Mouse (Mus musculus) adrenal gland, adult 2 months (tissue): ENCODE measurements around the gene Ryr2. TPM values are rescaled to one million over a fixed set of nuclear protein-coding genes. Genes with fewer than 3 reads are reported as not detected.
"Not testable (repeated sequence)": the region's sequence is repeated elsewhere in the genome, so short reads cannot be mapped to it uniquely, and the experiment has no call there.

ENCODE experiments used
- DNase-seq: peaks from one replicate; pipeline ENCODE4 v3.0.0; 2021
- polyA plus RNA-seq: library from polyadenylated mRNA; depleted of rRNA; stranded (reverse); fragments of >200 nt; gene quantifications from 2 replicates; pipeline ENCODE4 v1.2.3, GENCODE M21; 2012
- total RNA-seq, 2 experiments: library from RNA; stranded (reverse); gene quantifications; 2 replicates each; pipeline ENCODE4 v1.2.3; 2021

Gene Ryr2
- total and polyA plus RNA-seq, 3 experiments: 0.37 to 14.7 (median 13.9) TPM

DNA sequence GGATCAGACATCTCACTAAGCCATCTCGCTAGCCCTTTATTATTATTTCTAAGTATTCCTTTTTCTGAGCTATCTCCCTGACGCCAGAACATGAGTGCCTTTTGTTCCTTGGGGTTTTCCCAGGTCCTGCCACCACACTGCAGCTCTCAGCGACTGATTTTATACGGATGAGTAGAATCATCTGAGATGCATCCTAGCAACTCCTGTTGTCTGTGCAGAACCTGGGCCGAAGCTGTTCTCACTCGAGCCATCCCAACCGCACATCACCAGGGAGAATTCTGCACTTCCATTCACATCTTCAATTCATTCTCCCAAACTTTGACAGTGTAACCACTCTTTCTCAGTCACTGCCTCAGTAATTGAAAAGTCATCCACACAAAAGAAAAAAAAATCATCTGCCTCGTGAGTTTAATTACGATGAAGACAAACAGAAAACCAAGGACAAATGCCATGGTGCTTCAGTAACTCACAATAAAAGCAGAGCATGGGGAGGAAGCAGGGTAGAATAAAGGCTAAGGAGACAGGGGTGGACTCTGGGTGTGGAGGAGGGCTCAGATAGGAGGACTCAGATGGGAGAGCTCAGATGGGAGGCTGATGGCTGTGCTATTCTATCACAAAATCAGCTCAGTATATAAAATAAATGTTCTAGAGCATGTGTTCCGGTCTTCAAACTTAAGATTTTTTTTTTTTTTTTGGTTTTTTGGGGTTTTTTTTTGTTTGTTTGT is 226.1 kb downstream of the Ryr2 start:
- no peak for DNase-seq

- DNase-seq: no peak
Observed at GRCm38 (mm10) chr13:11879037-11879436, 227.7 kb downstream of the Ryr2 start.

- DNase-seq: peak; percentile 4
Observed at GRCm38 (mm10) chr13:11874852-11875251, 231.9 kb downstream of the Ryr2 start.

DNA sequence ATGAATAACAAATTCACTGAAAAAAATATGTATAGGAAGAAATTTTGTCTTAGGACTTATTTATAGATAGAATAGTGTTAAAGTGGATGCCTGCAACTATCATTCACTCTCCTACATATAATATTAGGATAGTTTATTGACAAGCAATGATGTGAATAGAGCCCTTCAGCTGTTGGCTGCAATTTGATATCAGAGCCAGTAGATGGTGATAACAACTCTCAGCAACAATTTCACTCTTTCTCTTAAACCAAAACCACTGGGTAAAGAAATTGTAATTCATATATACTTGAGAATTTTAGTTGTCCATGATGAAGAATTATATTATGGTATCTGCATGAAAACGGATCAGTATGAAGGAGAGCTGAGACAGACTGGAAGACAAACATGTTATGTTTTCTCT is 236.8 kb downstream of the Ryr2 start:
- no peak for DNase-seq

DNA sequence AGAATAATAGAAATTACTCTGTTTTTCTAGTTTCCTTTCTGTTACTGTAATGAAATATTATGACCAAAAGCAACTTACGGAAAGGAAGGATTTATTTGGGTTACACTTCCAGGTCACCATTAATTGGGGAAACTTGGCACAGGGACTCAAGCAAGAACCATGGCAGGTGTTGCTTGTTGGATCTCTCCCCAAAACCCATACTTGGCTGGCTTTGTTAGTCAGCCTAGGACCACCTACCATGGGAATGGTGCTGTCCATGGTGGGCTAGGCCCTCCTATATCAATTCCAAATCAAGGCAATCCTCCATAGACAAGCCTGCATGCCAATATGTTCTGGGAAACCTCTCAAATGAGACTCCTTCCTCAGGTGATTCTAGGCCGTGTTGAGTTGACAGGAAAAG is 237.3 kb downstream of the Ryr2 start:
- no peak for DNase-seq

GRCm38 (mm10) chr13:11868979-11869378 is 237.8 kb downstream of the Ryr2 start:
- DNase-seq: no peak

DNA sequence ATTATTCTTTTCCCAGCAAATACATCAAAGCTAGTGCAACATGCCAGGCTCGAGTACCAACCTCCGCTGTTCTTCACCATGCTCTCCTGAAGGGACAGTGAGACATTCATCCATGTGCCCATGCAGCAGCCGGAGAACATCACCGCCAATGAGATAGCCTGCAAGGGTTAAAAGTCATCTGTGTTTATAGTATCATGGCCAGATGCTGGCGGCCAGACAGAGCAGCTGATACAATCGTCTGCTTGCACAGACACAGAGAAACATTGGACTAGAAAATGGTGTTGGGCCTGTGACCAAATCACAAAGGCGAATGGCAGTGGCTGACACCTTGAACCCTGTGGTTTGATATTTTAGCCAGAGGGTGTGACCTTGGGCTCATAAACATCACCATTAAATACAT is 238.7 kb downstream of the Ryr2 start:
- DNase-seq: no peak

DNA sequence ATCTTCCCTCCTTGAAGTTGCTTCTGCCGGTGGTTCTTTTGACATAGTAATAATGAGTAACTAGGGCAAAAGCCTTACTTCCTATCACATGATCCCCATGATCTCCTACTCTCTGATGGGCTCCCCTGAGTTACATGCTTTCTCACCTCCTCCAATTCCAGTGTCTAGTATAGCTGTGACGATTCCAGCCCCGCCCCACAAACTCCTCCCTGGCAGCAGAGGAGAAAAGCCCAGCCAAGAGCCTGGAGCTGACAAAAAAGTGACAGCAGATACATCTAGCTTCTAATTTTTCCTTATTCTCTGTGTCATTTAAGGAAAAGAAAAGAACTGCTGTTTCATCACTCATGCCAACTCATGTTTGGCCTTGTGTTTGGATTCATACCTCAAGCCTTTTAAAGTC is 241.5 kb downstream of the Ryr2 start:
- DNase-seq: peak; percentile 26

GRCm38 (mm10) chr13:11851691-11852090 is 255.1 kb downstream of the Ryr2 start:
- DNase-seq: no peak

- DNase-seq: no peak
Observed at GRCm38 (mm10) chr13:11843889-11844288, 262.9 kb downstream of the Ryr2 start.

- no peak for DNase-seq
Observed at GRCm38 (mm10) chr13:11837870-11838269, 268.9 kb downstream of the Ryr2 start.

- DNase-seq: no peak
Observed at GRCm38 (mm10) chr13:11837152-11837551, 269.6 kb downstream of the Ryr2 start.

DNA sequence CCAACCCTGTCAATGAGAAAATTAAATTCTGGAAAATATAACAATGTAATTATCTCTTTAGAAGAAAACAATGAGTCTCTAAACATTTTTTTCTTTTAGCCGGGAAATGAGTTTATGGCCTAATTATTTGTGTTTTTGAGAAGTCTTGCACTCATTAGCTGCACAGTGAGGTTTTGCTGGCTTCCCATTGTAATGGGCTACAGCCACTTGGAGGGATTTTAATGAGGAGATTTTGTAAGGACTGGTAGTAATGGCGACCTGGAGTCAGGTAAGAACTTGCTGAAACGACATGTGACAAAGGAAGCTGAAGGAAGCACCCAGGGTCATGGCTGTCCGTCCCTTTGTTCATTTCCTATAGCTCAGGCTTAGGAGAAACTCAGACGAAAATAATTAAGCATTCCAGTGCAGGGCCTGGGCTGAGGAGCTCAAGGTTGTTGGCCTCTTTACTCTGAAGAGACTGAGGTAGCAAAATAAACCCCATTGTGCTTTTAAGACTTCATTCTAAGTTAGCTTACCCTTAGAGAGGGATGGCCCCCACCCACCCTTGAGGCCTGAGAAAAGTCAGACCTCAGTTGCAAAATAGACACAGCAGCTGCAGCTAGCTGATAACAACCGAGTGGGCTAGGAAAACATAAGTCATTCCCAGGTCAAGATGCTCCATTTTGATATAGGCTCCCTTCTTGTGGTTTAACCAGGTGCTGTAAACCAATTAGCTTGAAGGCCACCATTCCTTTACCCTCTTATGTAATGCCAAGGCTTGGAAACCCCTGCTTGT is 270.3 kb downstream of the Ryr2 start:
- DNase-seq: no peak

GRCm38 (mm10) chr13:11831210-11831609 is 275.5 kb downstream of the Ryr2 start:
- no peak for DNase-seq

DNA sequence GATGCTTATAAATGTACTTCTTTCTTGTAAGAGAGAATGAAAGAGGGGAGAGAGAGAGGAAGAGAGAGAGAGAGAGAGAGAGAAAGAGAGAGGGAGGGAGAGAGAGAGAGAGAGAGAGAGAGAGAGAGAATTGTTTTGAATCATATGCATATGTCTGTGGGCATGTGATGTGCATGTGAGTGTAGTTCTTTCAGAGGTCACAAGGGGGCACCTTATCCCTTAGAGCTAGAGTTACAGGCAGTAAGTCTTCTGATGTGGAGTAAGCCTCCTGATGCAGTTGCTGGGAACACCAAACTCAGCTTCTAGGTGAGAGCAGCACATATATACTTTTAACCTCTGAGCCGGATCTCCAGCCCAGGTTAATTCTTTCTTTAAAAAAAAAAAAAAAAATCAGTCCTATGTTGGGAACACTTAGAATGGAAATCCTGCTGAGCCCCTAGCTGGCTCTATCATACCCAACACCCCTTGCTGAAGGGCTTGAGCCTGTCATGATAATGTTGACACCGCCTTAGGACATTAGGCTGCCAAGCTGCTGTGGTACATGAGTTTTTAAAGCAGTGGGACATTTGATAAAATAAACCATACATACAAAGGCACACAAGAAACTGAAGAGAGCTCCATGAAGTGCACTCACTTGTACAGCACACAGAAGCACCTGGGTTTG is 281.1 kb downstream of the Ryr2 start:
- DNase-seq: no peak

DNA sequence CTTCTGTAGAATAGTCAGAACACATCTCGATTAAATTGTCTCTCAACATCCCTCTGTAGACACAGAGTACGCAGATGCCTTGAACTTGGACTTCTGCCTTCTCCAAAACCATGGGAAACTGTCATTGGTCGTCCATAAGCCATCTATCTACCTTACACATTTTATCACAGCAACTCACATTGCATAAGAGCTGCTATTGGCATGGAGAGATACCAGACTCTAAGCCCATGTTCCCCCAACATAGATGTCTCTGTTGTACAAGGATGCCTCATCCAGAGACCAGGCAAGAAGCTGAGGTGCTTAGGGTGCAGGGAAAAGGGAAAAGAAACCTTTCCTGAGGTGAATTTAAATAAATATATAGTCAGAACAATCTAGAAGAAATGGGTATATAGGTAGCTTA is 288.0 kb downstream of the Ryr2 start:
- DNase-seq: no peak

GRCm38 (mm10) chr13:11809365-11809764 is 297.4 kb downstream of the Ryr2 start:
- DNase-seq: not testable (repeated sequence)

DNA sequence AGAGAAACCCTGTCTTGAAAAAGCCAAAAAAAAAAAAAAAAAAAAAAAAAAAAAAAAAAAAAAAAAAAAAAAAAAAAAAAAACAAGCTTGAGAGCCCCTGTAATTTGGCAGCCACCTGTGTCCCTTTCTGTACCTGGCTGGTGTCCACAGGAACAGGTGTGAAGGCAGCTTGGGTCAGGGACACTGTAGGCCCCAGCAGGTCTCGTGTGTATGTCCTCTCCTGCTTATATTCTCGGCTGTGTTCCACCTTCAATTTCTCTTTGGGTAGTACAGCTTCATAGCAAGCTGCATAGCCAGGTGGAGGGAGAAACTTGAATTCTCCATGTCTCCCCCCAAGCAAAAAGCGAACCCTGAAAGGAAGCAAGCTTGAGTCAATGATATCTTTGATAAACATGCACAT is 314.2 kb downstream of the Ryr2 start:
- DNase-seq: no peak

DNA sequence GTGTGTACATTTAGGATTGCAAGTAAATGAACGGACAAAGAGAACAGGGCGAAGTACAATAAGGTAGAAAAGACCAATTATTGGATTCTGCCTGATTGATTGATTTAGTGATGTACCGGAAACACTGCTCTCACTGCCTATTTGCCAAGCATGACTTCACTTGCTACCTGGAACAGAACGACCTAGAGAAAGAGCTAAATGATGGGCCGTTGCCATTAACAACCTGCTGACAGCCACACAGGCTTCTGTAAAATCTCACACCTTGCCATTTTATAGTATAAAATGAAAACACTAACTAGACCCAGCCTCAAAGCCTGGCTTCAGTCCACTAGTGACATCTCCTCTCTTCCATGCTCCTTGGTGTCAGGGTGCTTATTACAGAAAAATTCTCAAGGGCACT is 316.2 kb downstream of the Ryr2 start:
- DNase-seq: no peak

DNA sequence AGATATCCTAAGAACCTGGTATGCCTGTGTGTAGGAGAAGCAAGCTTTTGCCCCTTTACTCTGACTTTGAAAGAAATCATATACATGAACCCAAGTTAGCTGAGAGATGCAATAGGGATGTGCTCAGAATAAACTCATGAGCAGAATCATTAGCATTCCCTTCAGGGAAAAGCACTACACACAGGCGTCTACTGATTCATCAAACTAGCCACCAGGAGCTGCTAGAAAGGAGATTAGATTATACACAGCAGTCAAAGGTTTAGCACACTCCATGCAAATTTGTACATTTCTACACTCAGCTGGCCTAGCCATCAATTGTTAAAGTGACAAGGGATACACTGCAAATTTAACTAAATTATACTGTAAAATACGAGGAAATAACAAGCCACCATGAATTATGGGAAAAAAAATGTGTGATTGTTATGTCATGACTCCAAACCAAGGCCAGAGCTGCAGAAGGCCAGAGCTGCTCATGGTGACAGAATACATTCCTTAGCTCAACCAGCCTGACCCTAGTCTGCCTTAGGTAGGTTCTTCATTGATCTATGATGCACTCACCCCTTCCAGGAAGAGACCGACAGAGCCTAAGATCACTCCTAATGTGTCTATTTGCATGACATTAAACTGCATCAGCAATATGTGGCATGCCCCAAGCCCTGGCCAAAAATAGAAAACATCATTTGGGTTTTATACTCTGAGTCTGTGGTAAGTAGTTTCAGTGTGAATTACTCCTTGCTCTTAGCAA is 324.2 kb downstream of the Ryr2 start:
- DNase-seq: peak; percentile 23

DNA sequence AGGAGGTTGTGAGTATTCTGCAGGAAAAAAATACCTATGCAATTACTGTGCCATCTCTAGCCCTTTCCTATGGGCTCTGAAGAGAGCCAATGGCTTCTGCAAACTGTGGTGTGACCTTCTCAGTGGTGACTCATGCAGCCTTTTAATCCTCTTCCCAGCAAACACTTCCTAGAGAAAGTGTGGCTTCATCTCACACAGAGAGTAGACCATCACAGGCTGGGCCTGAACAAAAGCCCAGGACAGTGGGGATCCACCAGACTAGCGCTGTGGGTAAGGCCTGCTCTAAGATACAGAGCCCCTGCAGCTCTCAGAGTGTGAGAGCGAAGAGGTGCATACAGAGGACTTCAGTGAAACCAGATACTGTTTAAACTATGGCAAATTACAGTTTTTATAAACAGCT is 325.7 kb downstream of the Ryr2 start:
- peak; percentile 56 for DNase-seq

DNA sequence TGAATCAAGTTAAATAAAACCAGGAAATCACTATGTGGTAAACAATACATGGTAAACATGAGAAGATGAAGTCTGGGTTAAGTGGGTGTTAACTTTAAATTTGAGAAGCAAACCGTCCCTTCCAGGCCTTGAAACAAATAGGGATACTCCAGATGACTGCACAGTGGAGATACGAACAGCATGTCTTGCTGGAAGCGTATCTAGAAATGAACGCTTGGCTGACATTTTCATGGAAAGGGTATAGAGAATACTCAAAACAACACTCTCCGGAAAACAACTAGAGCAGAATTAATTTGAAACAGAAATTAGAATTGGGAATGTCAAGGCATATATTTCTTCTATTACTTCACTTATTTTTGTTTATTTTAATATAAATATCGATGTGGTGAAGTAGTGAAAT is 329.0 kb downstream of the Ryr2 start:
- no peak for DNase-seq
